Mouse (Mus musculus): Measurements from ENCODE around the gene Adgrl3.

DNA sequence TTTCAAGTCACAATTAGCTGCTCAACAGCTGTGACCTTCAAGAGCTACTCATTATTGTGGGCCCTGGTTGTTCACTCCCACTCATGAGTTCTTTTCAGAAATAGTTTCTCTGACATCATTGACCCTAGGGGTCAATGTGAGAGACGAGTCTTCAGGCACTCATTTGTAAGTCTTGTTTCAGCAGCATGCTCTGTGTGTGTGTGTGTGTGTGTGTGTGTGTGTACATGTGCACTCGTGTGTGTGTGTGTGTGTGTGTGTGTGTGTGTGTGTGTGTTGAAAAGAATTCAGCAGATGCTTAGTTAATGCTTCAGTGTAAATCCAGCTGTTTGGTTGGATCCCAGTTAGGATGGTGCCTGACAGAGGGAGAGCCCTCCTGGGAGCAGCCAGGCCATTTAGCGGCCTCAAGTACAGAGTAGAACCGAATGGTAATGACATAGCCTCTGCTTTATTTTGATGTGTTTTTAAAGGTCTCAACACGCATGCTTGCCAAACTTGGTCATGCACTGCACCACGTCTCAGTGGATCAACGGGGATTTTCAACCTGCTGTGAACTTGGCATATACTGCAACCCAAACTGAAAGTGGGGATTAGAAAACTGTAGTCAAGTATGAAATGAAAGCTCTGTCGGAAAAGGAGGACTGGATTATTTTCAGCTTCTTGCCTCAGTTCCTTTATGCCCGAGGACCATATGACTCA is 325.6 kb downstream of the Adgrl3 start:
- no peak for TF ChIP-seq CTCF (IDR thresholded peaks at IDR 0.05; ENCODE audit: extremely low read depth, insufficient read length, insufficient replicate concordance, low read depth, low read length)
- TF ChIP-seq POLR2A (IDR thresholded peaks at IDR 0.05; ENCODE audit: low read depth, low read length) = no peak

All from small intestine, adult 2 months (tissue).